Mouse (Mus musculus): ENCODE results near the gene Dnm1. TPM values are rescaled to one million over a fixed set of nuclear protein-coding genes. Genes with fewer than 3 reads are reported as not detected.
A peak's percentile ranks its signal among the peaks of the same experiment; 100 is the strongest.

The Dnm1 gene
- total and polyA plus RNA-seq, 2 experiments from 2014 or later = 107 to 170 TPM

DNA sequence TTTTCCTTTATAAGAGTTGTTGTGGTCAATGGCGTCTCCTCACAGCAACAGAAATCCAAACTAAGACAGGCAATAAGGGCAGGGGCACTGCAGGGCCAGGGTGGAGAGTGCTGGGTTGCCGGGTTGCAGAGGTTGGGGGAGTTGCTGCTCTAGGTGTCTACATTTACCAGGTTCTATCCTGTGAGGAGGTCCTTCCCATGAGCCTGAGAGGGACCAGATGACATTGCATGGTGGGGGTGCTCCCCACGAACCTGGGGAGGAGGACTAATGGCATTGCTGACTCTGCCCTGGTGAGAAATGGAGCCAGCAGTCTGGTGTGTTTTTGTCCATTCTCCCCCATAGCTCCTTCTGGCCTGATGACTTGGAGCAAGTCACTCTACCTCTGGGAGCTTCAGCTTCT, 4.6 kb upstream of the Dnm1 start:
- DNase-seq (ENCODE audit: low spot score) (no peak), ATAC-seq (ENCODE audit: low FRiP score) (no peak)
- Histone ChIP-seq H3K4me3 (ENCODE audit: low read depth, low read length) (no peak overlapping the region), H3K9ac (replicated peaks; ENCODE audit: low read length, poor library complexity, severe bottlenecking) (no peak overlapping the region), H3K4me1 (ENCODE audit: insufficient read depth, low read length) (peaks cover 6% of the 10 kb centered on the region; the same call in 1 of the 2 replicates), H3K27me3 (ENCODE audit: insufficient read depth, low read length) (no peaks in the 10 kb centered on the region), H3K36me3 (ENCODE audit: insufficient read depth, low read length) (no peaks in the 10 kb centered on the region), H3K27ac (ENCODE audit: low read depth, low read length) (no peak overlapping the region), H3K9me3 (ENCODE audit: low read length) (no peaks in the 10 kb centered on the region), H3K4me2 (ENCODE audit: low read depth, low read length, poor library complexity, severe bottlenecking) (no peak overlapping the region)
- 81% methylated on average over 3 of the region's 3 CpGs for WGBS
- TF ChIP-seq CTCF (IDR thresholded peaks at IDR 0.05) = no peak

DNA sequence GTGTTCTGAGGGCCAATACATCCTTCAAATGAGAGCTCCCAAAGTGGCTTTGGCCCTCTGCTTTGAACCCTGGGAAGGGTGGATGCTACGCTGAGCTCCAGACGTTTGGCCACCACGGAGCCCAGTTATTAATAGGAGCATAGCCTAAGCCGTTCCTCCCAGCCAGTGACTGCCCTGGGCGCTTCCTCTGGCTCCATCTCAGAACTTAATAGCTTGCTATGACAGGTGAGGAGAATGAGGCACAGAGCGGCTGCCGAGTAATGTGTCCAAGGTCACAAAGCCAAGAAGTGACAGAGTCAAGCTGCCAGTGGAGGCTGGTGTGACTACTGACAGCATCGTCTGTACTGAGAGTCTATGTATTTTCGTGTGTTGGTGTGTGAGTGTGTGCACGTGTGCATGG, 3.1 kb upstream of the Dnm1 start:
- Histone ChIP-seq H3K4me1 (ENCODE audit: insufficient read depth, low read length) (peaks cover under 1% of the 10 kb centered on the region; the same call in 1 of the 2 replicates), H3K36me3 (ENCODE audit: insufficient read depth, low read length) (no peaks in the 10 kb centered on the region), H3K9ac (replicated peaks; ENCODE audit: low read length, poor library complexity, severe bottlenecking) (no peak overlapping the region), H3K9me3 (ENCODE audit: low read length) (no peaks in the 10 kb centered on the region), H3K27me3 (ENCODE audit: insufficient read depth, low read length) (no peaks in the 10 kb centered on the region), H3K4me3 (ENCODE audit: low read depth, low read length) (no peak overlapping the region), H3K27ac (ENCODE audit: low read depth, low read length) (no peak overlapping the region), H3K4me2 (ENCODE audit: low read depth, low read length, poor library complexity, severe bottlenecking) (no peak overlapping the region)
- ATAC-seq (ENCODE audit: low FRiP score) = no peak
- TF ChIP-seq CTCF (IDR thresholded peaks at IDR 0.05) = no peak
- DNase-seq (ENCODE audit: low spot score) = no peak
- WGBS = 85% methylated on average over 10 of the region's 10 CpGs

DNA sequence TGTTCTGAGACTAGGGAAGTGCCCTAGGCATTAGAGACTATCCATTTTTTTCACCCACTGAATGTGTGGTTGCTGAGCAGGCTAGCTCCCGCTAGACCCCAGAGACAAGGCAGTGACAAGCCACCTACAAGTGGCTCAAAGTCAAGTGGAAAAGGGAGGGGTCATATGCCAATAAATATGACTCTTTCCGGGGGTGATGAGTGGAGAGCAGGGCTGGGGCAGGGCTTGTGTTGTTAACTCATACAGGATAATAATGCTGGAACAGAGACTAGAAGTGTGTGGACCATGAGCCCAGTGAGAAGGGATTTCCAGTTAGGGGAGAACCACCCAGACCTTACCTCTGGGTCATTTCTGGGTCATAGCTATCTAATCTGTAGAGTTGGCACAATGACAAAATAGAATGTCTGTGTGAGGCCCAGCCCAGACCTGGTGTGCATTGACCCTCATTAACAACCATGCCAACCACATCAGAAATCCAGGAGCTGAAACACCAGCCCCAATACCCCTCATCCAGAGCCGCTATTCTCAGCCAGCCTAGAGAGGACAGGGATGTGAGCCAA, 1.3 kb upstream of the Dnm1 start:
- no peak for TF ChIP-seq CTCF (IDR thresholded peaks at IDR 0.05)
- no peaks in the 10 kb centered on the region for H3K27me3 ChIP-seq (ENCODE audit: insufficient read depth, low read length)
- no peaks in the 10 kb centered on the region for H3K36me3 ChIP-seq (ENCODE audit: insufficient read depth, low read length)
- ATAC-seq (ENCODE audit: low FRiP score) (no peak), DNase-seq (ENCODE audit: low spot score) (no peak)
- H3K9me3 ChIP-seq (ENCODE audit: low read length) = no peaks in the 10 kb centered on the region
- H3K9ac ChIP-seq (replicated peaks; ENCODE audit: low read length, poor library complexity, severe bottlenecking) = no peak overlapping the region
- WGBS = 93% methylated on average over 3 of the region's 3 CpGs
- H3K4me2 ChIP-seq (ENCODE audit: low read depth, low read length, poor library complexity, severe bottlenecking) = no peak overlapping the region
- no peak overlapping the region for H3K4me3 ChIP-seq (ENCODE audit: low read depth, low read length)
- H3K4me1 ChIP-seq (ENCODE audit: insufficient read depth, low read length) = peaks cover 5% of the 10 kb centered on the region; the same call in 1 of the 2 replicates
- H3K27ac ChIP-seq (ENCODE audit: low read depth, low read length) = no peak overlapping the region

DNA sequence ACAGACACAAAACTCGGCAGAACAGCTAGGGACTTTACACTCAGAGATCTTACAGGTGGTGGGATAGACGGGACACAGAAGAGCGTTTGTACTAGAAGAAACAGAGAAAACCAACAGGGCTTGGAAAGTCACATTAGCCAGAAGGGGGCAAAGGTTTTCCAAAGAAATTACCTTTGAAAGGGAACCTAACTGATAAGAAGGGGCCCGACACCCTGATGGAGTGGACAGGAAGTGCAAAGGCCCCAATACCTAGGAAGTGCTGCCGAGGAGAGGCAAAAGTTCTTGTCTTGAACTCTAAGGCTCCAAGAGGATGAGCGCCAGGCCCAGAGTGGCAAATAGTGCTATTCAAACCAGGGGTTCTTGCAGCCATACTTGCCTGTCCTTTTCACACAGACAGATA, 698 bp upstream of the Dnm1 start:
- TF ChIP-seq CTCF (IDR thresholded peaks at IDR 0.05) = no peak
- H3K4me3 ChIP-seq (ENCODE audit: low read depth, low read length) = no peak overlapping the region
- H3K4me2 ChIP-seq (ENCODE audit: low read depth, low read length, poor library complexity, severe bottlenecking) = no peak overlapping the region; the same call in 1 of the 2 replicates

DNA sequence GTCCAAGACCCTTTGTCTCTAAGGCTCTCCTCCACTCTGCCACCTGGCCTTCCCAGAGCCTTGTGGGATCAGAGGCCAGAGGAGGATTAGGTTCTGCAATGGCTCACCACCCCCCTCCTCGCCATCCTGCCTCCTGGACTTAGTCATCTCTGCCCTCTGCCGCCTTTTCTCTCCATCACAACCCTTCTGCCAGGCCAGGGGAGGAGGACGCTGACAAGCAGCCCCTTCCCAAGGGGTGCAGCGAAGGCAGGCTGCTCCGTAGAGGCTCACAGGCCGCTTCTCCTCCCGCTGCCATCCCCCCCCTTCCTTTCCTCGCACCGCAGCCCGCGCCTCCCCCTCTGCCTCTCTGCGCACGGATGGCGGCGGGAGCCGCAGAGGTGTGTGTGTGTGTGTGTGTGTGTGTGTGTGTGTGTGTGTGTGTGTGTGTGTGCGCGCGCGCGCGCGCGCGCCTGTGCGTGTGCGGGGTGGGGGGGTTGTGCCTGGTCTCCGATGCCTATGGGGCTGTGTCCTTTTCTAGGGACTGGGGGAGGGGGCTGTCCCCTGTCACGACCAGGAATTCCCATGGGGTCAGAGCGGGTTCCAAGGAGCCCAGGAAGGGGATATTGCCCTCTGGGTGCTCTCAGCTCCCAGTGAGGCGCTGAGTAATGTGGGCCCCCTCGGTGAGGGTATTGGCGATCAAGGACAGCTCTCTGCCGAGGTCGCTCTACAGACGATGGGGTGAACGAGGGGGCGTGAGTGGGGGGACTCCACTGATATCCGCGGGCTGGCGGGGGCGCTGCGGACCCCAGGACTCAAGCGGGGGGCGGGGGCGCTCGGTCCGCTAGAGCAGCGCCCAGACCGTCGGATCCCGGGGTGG, 759 bp downstream of the Dnm1 start, which contains the start of gene Ciz1:
TSS of gene Ciz1 (plus strand) at position 177 of the 856 bp plus-strand sequence.
- peak within 1 kb of the TSS; percentile 82 for H3K4me3 ChIP-seq (ENCODE audit: low read depth, low read length)
- 0 out of 2 replicates have a peak, but pooled peaks have one; percentile 2 for TF ChIP-seq CTCF (IDR thresholded peaks at IDR 0.05)
- H3K27ac ChIP-seq (ENCODE audit: low read depth, low read length) = peak within 1 kb of the TSS; percentile 96
- H3K9ac ChIP-seq (replicated peaks; ENCODE audit: low read length, poor library complexity, severe bottlenecking) = peak within 1 kb of the TSS; percentile 92
- H3K4me2 ChIP-seq (ENCODE audit: low read depth, low read length, poor library complexity, severe bottlenecking) = peak within 1 kb of the TSS; percentile 71
- peaks cover 5% of the 10 kb centered on the region; the same call in 1 of the 2 replicates for H3K4me1 ChIP-seq (ENCODE audit: insufficient read depth, low read length)
- DNase-seq (ENCODE audit: low spot score) (peak; percentile 66), ATAC-seq (ENCODE audit: low FRiP score) (peak; percentile 67)
- H3K36me3 ChIP-seq (ENCODE audit: insufficient read depth, low read length) = peaks cover 6% of the 10 kb centered on the region; the same call in 1 of the 2 replicates
- WGBS = under 1% methylated on average over 25 of the region's 52 CpGs
- H3K9me3 ChIP-seq (ENCODE audit: low read length) = no peaks in the 10 kb centered on the region
- no peaks in the 10 kb centered on the region for H3K27me3 ChIP-seq (ENCODE audit: insufficient read depth, low read length)

More for the DNA sequence above, 698 bp upstream of the Dnm1 start:
- WGBS = 75% methylated on average over 6 of the region's 6 CpGs
- H3K27ac ChIP-seq (ENCODE audit: low read depth, low read length) = no peak overlapping the region
- H3K27me3 ChIP-seq (ENCODE audit: insufficient read depth, low read length) = no peaks in the 10 kb centered on the region
- H3K9ac ChIP-seq (replicated peaks; ENCODE audit: low read length, poor library complexity, severe bottlenecking) = no peak overlapping the region
- H3K9me3 ChIP-seq (ENCODE audit: low read length) = no peaks in the 10 kb centered on the region
- H3K36me3 ChIP-seq (ENCODE audit: insufficient read depth, low read length) = no peaks in the 10 kb centered on the region
- no peak for ATAC-seq (ENCODE audit: low FRiP score)
- DNase-seq (ENCODE audit: low spot score) = no peak
- peaks cover 5% of the 10 kb centered on the region; the same call in 1 of the 2 replicates for H3K4me1 ChIP-seq (ENCODE audit: insufficient read depth, low read length)

All from midbrain, postnatal 0 days (tissue).